Comparison of ENCODE assay signal across 13 mouse cellular contexts in the genomic region with DNA sequence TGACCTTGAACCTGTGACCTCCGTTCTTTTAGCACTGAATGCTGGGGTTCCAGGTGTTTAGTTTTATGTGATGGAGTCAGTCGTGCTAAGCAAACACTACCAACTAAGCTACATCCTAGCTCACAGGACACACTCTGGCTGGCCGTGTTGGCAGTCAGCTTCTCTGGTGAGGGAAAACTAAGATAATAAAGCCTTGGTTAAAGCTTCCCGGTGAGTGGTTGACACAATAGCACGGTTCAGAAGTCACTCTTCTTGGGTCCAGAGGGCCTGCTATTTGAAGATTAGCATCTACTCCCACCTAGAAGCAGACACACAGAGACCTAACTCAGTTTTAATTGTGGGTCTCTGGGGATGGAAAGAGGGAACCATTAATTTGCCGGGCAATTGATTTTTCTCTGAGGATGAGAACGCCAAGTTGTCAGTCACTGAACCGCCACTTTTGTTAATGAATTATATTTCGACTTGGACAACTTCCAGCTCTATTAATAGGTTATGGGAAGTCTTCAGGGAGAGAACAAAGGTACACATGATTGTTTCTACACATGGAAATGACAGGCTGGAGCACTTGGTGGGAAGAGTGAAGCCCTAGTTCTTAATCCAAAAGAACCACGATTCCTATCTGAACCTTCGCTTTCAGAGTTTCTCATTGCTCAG. TPM values are rescaled to one million over a fixed set of nuclear protein-coding genes. Genes with fewer than 3 reads are reported as not detected.
A peak's percentile ranks its signal among the peaks of the same experiment; 100 is the strongest.
DNase-seq lines count a peak whose midpoint lies in the region; ATAC-seq and TF ChIP-seq lines count a peak whose summit lies in the region.
"Had no signal": no experiment of that assay in that cellular context is flagged by ENCODE, and none has a peak within 500 bp of the region (broad histone marks: within the 10 kb centered on the region; RNA-seq: fewer than 3 reads in every experiment).

No protein-coding gene starts in this region.

- no peaks in the 10 kb centered on the region for H3K9me3 ChIP-seq in hindbrain, embryonic 14.5 days (ENCODE audit: control insufficient read depth, low read length)
- H3K9me3 ChIP-seq in hindbrain, embryonic 10.5 days, result no peaks in the 10 kb centered on the region
- no peaks in the 10 kb centered on the region for H3K9me3 ChIP-seq in neural tube, embryonic 13.5 days
- H3K9me3 ChIP-seq in neural tube, embryonic 15.5 days (replicated peaks), result no peaks in the 10 kb centered on the region
- H3K9me3 ChIP-seq: limb, embryonic 10.5 days had no signal

- H3K9ac ChIP-seq in hindbrain, embryonic 14.5 days, result no peak overlapping the region
- no peak overlapping the region for H3K9ac ChIP-seq in neural tube, embryonic 13.5 days
- H3K9ac ChIP-seq in neural tube, embryonic 15.5 days (replicated peaks), result no peak overlapping the region

- no peak overlapping the region for H3K4me2 ChIP-seq in hindbrain, embryonic 14.5 days (replicated peaks)
- no peak overlapping the region for H3K4me2 ChIP-seq in neural tube, embryonic 13.5 days
- H3K4me2 ChIP-seq in neural tube, embryonic 15.5 days, result no peak overlapping the region

- no peak for DNase-seq in gastrocnemius, adult 2 months
- no peak for DNase-seq in gastrocnemius, adult 8-10 months (ENCODE audit: low spot score in 2 of 2)
- peak; percentile 51 for DNase-seq in hindbrain, embryonic 14.5 days (ENCODE audit: low spot score)
- no peak for DNase-seq in hindbrain, embryonic 10.5 days (ENCODE audit: low spot score)
- no peak for DNase-seq in cerebellum, adult 11-12 months
- DNase-seq: right cerebral cortex, postnatal 25 days; thymus, adult 18-20 months had no signal

- WGBS in hindbrain, embryonic 14.5 days, result 52% methylated on average over 11 of the region's 11 CpGs
- 80% methylated on average over 11 of the region's 11 CpGs for WGBS in hindbrain, embryonic 10.5 days
- WGBS in neural tube, embryonic 13.5 days, result 53% methylated on average over 11 of the region's 11 CpGs
- WGBS in neural tube, embryonic 15.5 days, result 49% methylated on average over 11 of the region's 11 CpGs
- WGBS in small intestine, adult 2 months, result 24% methylated on average over 11 of the region's 11 CpGs

- H3K27me3 ChIP-seq in hindbrain, embryonic 14.5 days (ENCODE audit: control insufficient read depth, insufficient read depth, low read length), result no peaks in the 10 kb centered on the region
- no peaks in the 10 kb centered on the region for H3K27me3 ChIP-seq in hindbrain, embryonic 10.5 days (ENCODE audit: insufficient read depth, poor library complexity, severe bottlenecking)
- H3K27me3 ChIP-seq in neural tube, embryonic 13.5 days, result no peaks in the 10 kb centered on the region
- no peaks in the 10 kb centered on the region for H3K27me3 ChIP-seq in neural tube, embryonic 15.5 days (replicated peaks)
- H3K27me3 ChIP-seq in small intestine, adult 2 months (ENCODE audit: control insufficient read depth, insufficient read depth, low read length), result no peaks in the 10 kb centered on the region

- TF ChIP-seq CTCF in gastrocnemius, adult 2 months (IDR thresholded peaks at IDR 0.05), result no peak
- TF ChIP-seq CTCF in small intestine, adult 2 months (IDR thresholded peaks at IDR 0.05; ENCODE audit: extremely low read depth, insufficient read length, insufficient replicate concordance, low read depth, low read length), result no peak

- TF ChIP-seq POLR2A in small intestine, adult 2 months (IDR thresholded peaks at IDR 0.05; ENCODE audit: low read depth, low read length), result no peak

- ATAC-seq in hindbrain, embryonic 14.5 days (ENCODE audit: low FRiP score), result no peak
- no peak for ATAC-seq in neural tube, embryonic 13.5 days (ENCODE audit: low read depth)
- no peak for ATAC-seq in neural tube, embryonic 15.5 days (ENCODE audit: low FRiP score)

- H3K36me3 ChIP-seq in hindbrain, embryonic 14.5 days (replicated peaks; ENCODE audit: control insufficient read depth, insufficient read depth), result no peaks in the 10 kb centered on the region
- H3K36me3 ChIP-seq in hindbrain, embryonic 10.5 days, result peaks cover 9% of the 10 kb centered on the region
- no peaks in the 10 kb centered on the region for H3K36me3 ChIP-seq in neural tube, embryonic 13.5 days
- H3K36me3 ChIP-seq in neural tube, embryonic 15.5 days, result no peaks in the 10 kb centered on the region
- H3K36me3 ChIP-seq in small intestine, adult 2 months (ENCODE audit: control insufficient read depth, insufficient read depth, low read length), result no peaks in the 10 kb centered on the region

- peaks cover 9% of the 10 kb centered on the region; the same call in 1 of the 2 replicates for H3K4me1 ChIP-seq in hindbrain, embryonic 14.5 days (replicated peaks; ENCODE audit: control insufficient read depth, insufficient read depth, low read length)
- peaks cover 31% of the 10 kb centered on the region for H3K4me1 ChIP-seq in hindbrain, embryonic 10.5 days (replicated peaks)
- peaks cover 29% of the 10 kb centered on the region for H3K4me1 ChIP-seq in neural tube, embryonic 13.5 days (replicated peaks)
- peaks cover 5% of the 10 kb centered on the region; the same call in 1 of the 2 replicates for H3K4me1 ChIP-seq in neural tube, embryonic 15.5 days
- H3K4me1 ChIP-seq in small intestine, adult 2 months (ENCODE audit: control insufficient read depth, insufficient read depth, insufficient read length, low read length), result peaks cover 12% of the 10 kb centered on the region

- H3K4me3 ChIP-seq in gastrocnemius, adult 2 months, result peak overlapping the region; percentile 15; the same call in 1 of the 2 replicates
- H3K4me3 ChIP-seq in hindbrain, embryonic 14.5 days (replicated peaks; ENCODE audit: low read length), result no peak overlapping the region
- no peak overlapping the region for H3K4me3 ChIP-seq in hindbrain, embryonic 10.5 days
- no peak overlapping the region for H3K4me3 ChIP-seq in neural tube, embryonic 13.5 days
- H3K4me3 ChIP-seq in neural tube, embryonic 15.5 days (replicated peaks), result no peak overlapping the region
- no peak overlapping the region for H3K4me3 ChIP-seq in small intestine, adult 2 months (ENCODE audit: low read depth, low read length)
- H3K4me3 ChIP-seq: erythroblast, embryonic 14.5 days; limb, embryonic 10.5 days had no signal

- intact Hi-C loops in gastrocnemius, adult 2 months (cut with DNase I), result no loop called here

- peak overlapping the region; percentile 40 for H3K27ac ChIP-seq in gastrocnemius, adult 2 months
- no peak overlapping the region for H3K27ac ChIP-seq in hindbrain, embryonic 14.5 days
- H3K27ac ChIP-seq in hindbrain, embryonic 10.5 days, result no peak overlapping the region
- peak overlapping the region; percentile 28 for H3K27ac ChIP-seq in neural tube, embryonic 13.5 days (replicated peaks)
- H3K27ac ChIP-seq in neural tube, embryonic 15.5 days (replicated peaks), result no peak overlapping the region
- peak overlapping the region; percentile 6 for H3K27ac ChIP-seq in small intestine, adult 2 months (ENCODE audit: insufficient read depth, low read depth, low read length)
- H3K27ac ChIP-seq: limb, embryonic 10.5 days; macrophage had no signal

RNA-seq across cellular contexts. Expression of a gene that starts 21.3 kb away (rescaled TPM):
- total RNA-seq in gastrocnemius, adult 2 months (2021), result 10 to 100 TPM; 15.0 to 15.5 TPM
- 10 to 100 TPM; 12.3 to 15.0 (median 13.9) TPM for total RNA-seq in gastrocnemius, adult 8-10 months (2022)
- polyA plus RNA-seq in hindbrain, embryonic 14.5 days (2014; fragmentation: Nextera tagmentation; extraction: Ambion mirVana), result 47.0 and 52.6 TPM in 2 replicates
- 84.3 and 91.3 TPM in 2 replicates for polyA plus RNA-seq in hindbrain, embryonic 10.5 days (2016; fragmentation: Nextera tagmentation; extraction: Ambion mirVana)
- 48.5 and 53.5 TPM in 2 replicates for polyA plus RNA-seq in neural tube, embryonic 13.5 days (2015; fragmentation: Nextera tagmentation; extraction: Ambion mirVana)
- polyA plus RNA-seq in neural tube, embryonic 15.5 days (2015; fragmentation: Nextera tagmentation; extraction: Ambion mirVana), result 38.7 and 42.0 TPM in 2 replicates
- polyA plus RNA-seq in small intestine, adult 2 months (2012; rRNA removed), result 15.6 and 39.8 TPM in 2 replicates
- polyA plus RNA-seq: erythroblast, embryonic 14.5 days had no signal

Comparison
In these comparisons a context has a peak if more than half of its experiments do, and no peak if none do; other contexts are left out.
1. H3K27ac ChIP-seq: peak in gastrocnemius, adult 2 months (single experiment), neural tube, embryonic 13.5 days (single experiment) and small intestine, adult 2 months (single experiment); none in hindbrain, embryonic 14.5 days (single experiment), hindbrain, embryonic 10.5 days (single experiment) and neural tube, embryonic 15.5 days (single experiment).